Mouse (Mus musculus): ENCODE data around the gene 1700015F17Rik.

DNA sequence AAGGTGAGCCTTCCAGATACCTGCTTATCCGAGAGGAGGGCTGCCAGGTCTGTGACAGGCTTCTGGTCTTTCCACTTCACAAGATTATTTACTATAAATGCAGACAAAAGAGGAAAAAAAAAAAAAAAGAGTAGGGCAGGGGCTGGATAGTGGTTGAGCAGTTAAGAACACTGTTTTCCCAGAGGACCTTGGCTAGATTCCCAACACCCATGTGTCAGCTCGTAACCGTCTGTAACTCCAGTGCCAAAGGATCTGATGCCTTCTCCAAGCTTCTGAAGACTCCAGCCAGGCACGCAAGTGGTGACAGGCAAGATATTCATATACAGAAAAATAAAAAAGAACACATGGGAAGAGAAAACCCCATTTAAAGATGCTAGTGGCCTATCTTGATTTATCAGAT lies 24.4 kb upstream of the 1700015F17Rik start:
- no peak for TF ChIP-seq CTCF (IDR thresholded peaks at IDR 0.05; ENCODE audit: low read depth)
- TF ChIP-seq EP300 (IDR thresholded peaks at IDR 0.05; ENCODE audit: low read depth) = no peak
